Mouse (Mus musculus) layer of hippocampus, adult 2 months (tissue): ENCODE measurements around the gene Kcnab1. TPM values are rescaled to one million over a fixed set of nuclear protein-coding genes. Genes with fewer than 3 reads are reported as not detected.

ENCODE experiments used
- DNase-seq, 2 experiments: peaks; one replicate each; pipeline ENCODE4 v3.0.0; 2022; ENCODE audit warnings: low spot score in 2 of 2
- H3K27ac ChIP-seq: fragments of 200-600 bp; 2 replicates; pipeline ENCODE4 v1.8.1; 2022
- H3K4me3 ChIP-seq: fragments of 200-600 bp; 2 replicates; pipeline ENCODE4 v1.8.1; 2022; ENCODE audit warnings: mild to moderate bottlenecking
- CTCF ChIP-seq: fragments of 200-600 bp; conservative IDR thresholded peaks from 2 replicates; pipeline ENCODE4 v1.8.1; 2022; ENCODE audit warnings: antibody characterized with exemption, mild to moderate bottlenecking, moderate library complexity
- total RNA-seq, 2 experiments: library from RNA; stranded (reverse); gene quantifications; 2 replicates each; pipeline ENCODE4 v1.2.3; 2021

The Kcnab1 gene
- total RNA-seq, 2 experiments from 2014 or later, result 138 to 151 TPM

DNA sequence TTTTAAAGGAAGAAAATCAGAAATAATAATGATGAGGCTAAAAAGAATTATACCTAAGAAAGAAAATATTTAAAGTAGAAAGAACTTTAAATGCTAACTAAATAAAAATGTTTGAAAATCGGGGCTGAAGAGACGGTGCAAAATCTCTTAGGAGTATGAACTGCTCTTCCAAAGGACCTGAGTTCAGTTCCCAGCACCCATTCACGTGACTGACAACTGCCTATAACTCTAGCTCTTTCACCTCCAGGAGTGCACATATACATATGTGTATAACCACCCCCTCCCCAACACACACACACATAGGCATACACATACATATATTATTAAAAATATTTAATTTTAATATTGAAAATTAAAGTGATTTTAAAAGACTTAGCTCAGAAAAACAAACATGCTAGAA is 288.4 kb downstream of the Kcnab1 start:
- no peak for DNase-seq
- Histone ChIP-seq H3K27ac (no peak overlapping the region), H3K4me3 (no peak overlapping the region)
- TF ChIP-seq CTCF, result no peak

GRCm38 (mm10) chr3:65405781-65406180 is 296.6 kb downstream of the Kcnab1 start:
- no peak for DNase-seq
- H3K27ac ChIP-seq, result no peak overlapping the region
- no peak overlapping the region for H3K4me3 ChIP-seq
- no peak for TF ChIP-seq CTCF

DNA sequence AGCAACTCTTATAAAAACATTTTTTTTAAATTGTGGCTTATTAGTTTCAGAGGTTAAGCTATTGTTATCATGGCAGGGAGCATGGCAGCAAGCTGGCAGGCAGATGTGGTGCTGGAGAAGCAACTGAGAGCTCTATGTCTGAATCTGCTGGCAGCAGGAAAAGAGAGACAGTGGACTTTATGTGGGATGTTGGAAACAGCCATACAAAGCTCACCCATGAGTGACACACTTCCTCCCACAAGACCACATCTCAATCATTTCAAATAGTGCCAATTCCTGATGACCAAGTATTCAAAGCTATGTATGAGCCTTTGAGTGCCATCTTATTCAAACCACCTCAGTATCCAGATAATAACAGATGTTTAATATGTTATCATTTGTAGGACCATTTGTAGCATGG is 298.7 kb downstream of the Kcnab1 start:
- TF ChIP-seq CTCF, result no peak
- DNase-seq, result no peak

GRCm38 (mm10) chr3:65416571-65416970 is 307.4 kb downstream of the Kcnab1 start:
- H3K4me3 ChIP-seq, result no peak overlapping the region
- no peak for DNase-seq
- no peak for TF ChIP-seq CTCF
- H3K27ac ChIP-seq, result no peak overlapping the region

More for the DNA sequence above, 298.7 kb downstream of the Kcnab1 start:
- Histone ChIP-seq H3K4me3 (no peak overlapping the region), H3K27ac (no peak overlapping the region)

DNA sequence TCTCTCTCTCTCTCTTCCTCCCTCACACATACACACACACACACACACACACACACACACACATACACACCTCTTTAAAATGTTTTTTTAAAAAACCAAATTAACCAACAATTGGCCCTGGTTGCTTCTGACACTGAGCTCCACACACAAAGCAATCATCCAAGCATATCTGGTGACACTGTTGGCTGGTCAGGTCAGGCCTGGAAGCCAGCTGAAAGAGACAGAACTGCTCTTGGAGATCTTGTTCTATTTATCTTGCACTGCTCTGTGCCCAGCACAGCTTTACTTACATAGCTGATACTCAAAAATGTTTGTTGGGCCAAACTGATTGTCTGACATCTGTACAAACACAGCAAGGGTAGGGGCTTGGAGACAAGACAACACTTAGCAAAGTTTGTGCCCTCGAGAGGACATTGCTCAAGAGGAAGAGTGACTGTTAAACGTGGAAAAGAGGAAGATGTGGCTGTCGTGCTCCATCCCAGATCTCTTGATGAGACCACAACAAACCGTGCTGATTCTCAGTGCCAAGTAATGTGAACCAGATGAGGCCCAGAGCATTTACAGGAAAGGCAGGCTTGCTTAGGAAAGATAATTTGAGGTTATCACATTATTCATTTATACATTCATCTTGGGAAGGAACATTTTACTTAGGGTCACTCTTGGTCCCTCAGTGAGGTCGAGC is 308.9 kb downstream of the Kcnab1 start:
- H3K4me3 ChIP-seq, result no peak overlapping the region
- H3K27ac ChIP-seq, result no peak overlapping the region
- DNase-seq, result no peak
- no peak for TF ChIP-seq CTCF

DNA sequence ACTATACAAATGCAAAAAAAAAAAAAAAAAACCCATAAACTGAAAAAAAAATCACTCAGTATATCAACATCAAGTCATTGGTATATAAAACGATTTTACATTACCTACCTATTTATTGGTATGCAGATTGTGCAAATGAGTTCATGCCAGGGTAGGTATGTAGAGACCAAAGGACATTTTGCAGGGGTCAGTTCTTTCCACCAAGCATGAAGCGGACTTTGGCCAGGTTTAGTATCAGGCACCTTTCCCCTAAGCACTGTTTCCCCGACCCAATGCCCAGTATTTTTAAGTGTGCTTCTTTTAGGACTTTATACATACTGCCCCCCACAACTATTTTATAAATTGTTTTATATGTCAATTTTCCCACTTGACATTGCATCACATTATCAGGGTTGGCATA is 310.5 kb downstream of the Kcnab1 start:
- DNase-seq, result no peak
- Histone ChIP-seq H3K27ac (no peak overlapping the region), H3K4me3 (no peak overlapping the region)
- TF ChIP-seq CTCF, result no peak
